Mouse (Mus musculus) gastrocnemius, adult 2 months (tissue): ENCODE measurements at regions not wholly inside any gene's neighbourhood (a gene's known extent, or its start where the extent isn't known, plus 50 kb on each side); places are given as distances from the start of the nearest gene placed in this dataset.
A peak's percentile ranks its signal among the peaks of the same experiment; 100 is the strongest.

Experiments used
- DNase-seq: peaks from one replicate; pipeline ENCODE4 v3.0.0; 2022
- H3K27ac ChIP-seq: fragments of 200-600 bp; 2 replicates; pipeline ENCODE4 v1.8.1; 2022; ENCODE audit warnings: mild to moderate bottlenecking
- H3K4me3 ChIP-seq: fragments of 200-600 bp; 2 replicates; pipeline ENCODE4 v1.8.1; 2022; ENCODE audit warnings: mild to moderate bottlenecking, moderate library complexity
- CTCF ChIP-seq: fragments of 200-600 bp; IDR thresholded peaks from 2 replicates; pipeline ENCODE4 v1.8.1; 2022; ENCODE audit warnings: antibody characterized with exemption, mild to moderate bottlenecking, moderate library complexity
- intact Hi-C: fragments of 180-260 bp; cut with DNase I; formaldehyde crosslinking; loops from one replicate; pipeline ENCODE4 v1.15.1; 2025

- H3K27ac ChIP-seq, result peak overlapping the region; percentile 63
- intact Hi-C loops, result no loop called here
Measured at GRCm38 (mm10) chr4:105307905-105308304, 150.8 kb downstream of the Plpp3 start.

GRCm38 (mm10) chr4:105308971-105309488 lies 151.9 kb downstream of the Plpp3 start:
- Histone ChIP-seq H3K4me3 (no peak overlapping the region), H3K27ac (no peak overlapping the region)
- intact Hi-C loops, result no loop called here
- DNase-seq, result no peak
- TF ChIP-seq CTCF, result no peak

More at GRCm38 (mm10) chr4:105307905-105308304, 150.8 kb downstream of the Plpp3 start:
- DNase-seq, result no peak
- no peak overlapping the region for H3K4me3 ChIP-seq
- no peak for TF ChIP-seq CTCF

GRCm38 (mm10) chr4:105312643-105313042 lies 155.5 kb downstream of the Plpp3 start:
- intact Hi-C loops, result loop anchor here (10.0 kb wide), 1 partner anchor 88 kb away; no protein-coding TSS in a partner anchor
- Histone ChIP-seq H3K4me3 (no peak overlapping the region), H3K27ac (peak overlapping the region; percentile 69)
- TF ChIP-seq CTCF, result no peak
- DNase-seq, result no peak

GRCm38 (mm10) chr4:105313151-105313818 lies 156.1 kb downstream of the Plpp3 start:
- Histone ChIP-seq H3K4me3 (no peak overlapping the region), H3K27ac (peak overlapping the region; percentile 69)
- intact Hi-C loops, result loop anchor here (10.0 kb wide), 1 partner anchor 88 kb away; no protein-coding TSS in a partner anchor
- TF ChIP-seq CTCF, result no peak
- no peak for DNase-seq

GRCm38 (mm10) chr4:105315095-105315494 lies 157.9 kb downstream of the Plpp3 start:
- peak; percentile 15; the same call in 1 of the 2 replicates for TF ChIP-seq CTCF
- Histone ChIP-seq H3K27ac (peak overlapping the region; percentile 63), H3K4me3 (no peak overlapping the region)
- DNase-seq, result no peak
- intact Hi-C loops, result loop anchor here (10.0 kb wide), 1 partner anchor 90 kb away; no protein-coding TSS in a partner anchor

GRCm38 (mm10) chr4:105316478-105317206 lies 159.5 kb downstream of the Plpp3 start:
- TF ChIP-seq CTCF, result peak; percentile 78
- Histone ChIP-seq H3K4me3 (peak overlapping the region; percentile 35), H3K27ac (peak overlapping the region; percentile 56)
- intact Hi-C loops, result loop anchor here (1.0 to 10.0 kb wide), 2 partner anchors 92 to 159 kb away; partner anchors contain the start of gene Plpp3
- DNase-seq, result peak; percentile 73

GRCm38 (mm10) chr4:105318421-105318820 lies 161.3 kb downstream of the Plpp3 start:
- Histone ChIP-seq H3K4me3 (no peak overlapping the region), H3K27ac (no peak overlapping the region)
- DNase-seq, result no peak
- no peak for TF ChIP-seq CTCF
- intact Hi-C loops, result loop anchor here (10.0 kb wide), 1 partner anchor 94 kb away; no protein-coding TSS in a partner anchor

GRCm38 (mm10) chr4:105323446-105323845 lies 166.3 kb downstream of the Plpp3 start:
- DNase-seq, result no peak
- intact Hi-C loops, result loop anchor here (10.0 kb wide), 1 partner anchor 901 kb away; no protein-coding TSS in a partner anchor
- no peak overlapping the region for H3K27ac ChIP-seq
- no peak for TF ChIP-seq CTCF
- H3K4me3 ChIP-seq, result no peak overlapping the region

GRCm38 (mm10) chr4:105326989-105327388 lies 169.8 kb downstream of the Plpp3 start:
- Histone ChIP-seq H3K4me3 (no peak overlapping the region), H3K27ac (peak overlapping the region; percentile 1; the same call in 1 of the 2 replicates)
- intact Hi-C loops, result loop anchor here (10.0 kb wide), 1 partner anchor 898 kb away; no protein-coding TSS in a partner anchor
- TF ChIP-seq CTCF, result no peak
- DNase-seq, result peak; percentile 40

GRCm38 (mm10) chr4:105327711-105328471 lies 170.7 kb downstream of the Plpp3 start:
- no peak for DNase-seq
- Histone ChIP-seq H3K4me3 (no peak overlapping the region; the same call in 1 of the 2 replicates), H3K27ac (peak overlapping the region; percentile 80)
- intact Hi-C loops, result loop anchor here (10.0 kb wide), 1 partner anchor 897 kb away; no protein-coding TSS in a partner anchor
- TF ChIP-seq CTCF, result no peak

GRCm38 (mm10) chr4:105328776-105329175 lies 171.6 kb downstream of the Plpp3 start:
- Histone ChIP-seq H3K4me3 (peak overlapping the region; percentile 33), H3K27ac (peak overlapping the region; percentile 80)
- peak; percentile 90 for DNase-seq
- intact Hi-C loops, result loop anchor here (10.0 kb wide), 1 partner anchor 896 kb away; no protein-coding TSS in a partner anchor
- peak; percentile 12; the same call in 1 of the 2 replicates for TF ChIP-seq CTCF

- intact Hi-C loops, result no loop called here
- no peak for DNase-seq
- no peak overlapping the region for H3K27ac ChIP-seq
- no peak overlapping the region for H3K4me3 ChIP-seq
- TF ChIP-seq CTCF, result no peak
Measured at GRCm38 (mm10) chr4:105332081-105332480, 174.9 kb downstream of the Plpp3 start.
